42 mouse cellular contexts compared by ENCODE assay signal in genomic region chr1:59094705-59095104, GRCm38 (mm10). TPM values are rescaled to one million over a fixed set of nuclear protein-coding genes. Genes with fewer than 3 reads are reported as not detected.
"Had no signal": no experiment of that assay in that cellular context is flagged by ENCODE, and none has a peak within 500 bp of the region (broad histone marks: within the 10 kb centered on the region; RNA-seq: fewer than 3 reads in every experiment).

C2cd6 (minus strand) TSS chr1:59094900.

- H3K9me3 ChIP-seq: heart, embryonic 10.5 days; heart, embryonic 12.5 days; hindbrain, embryonic 13.5 days; hindbrain, embryonic 15.5 days; kidney, embryonic 15.5 days; limb, embryonic 10.5 days; limb, embryonic 12.5 days; liver, embryonic 13.5 days had no signal

- H3K9ac ChIP-seq: heart, embryonic 12.5 days; hindbrain, embryonic 13.5 days; hindbrain, embryonic 15.5 days; kidney, embryonic 15.5 days; limb, embryonic 12.5 days; liver, embryonic 13.5 days had no signal

- H3K27me3 ChIP-seq: heart, embryonic 12.5 days; hindbrain, embryonic 13.5 days; hindbrain, embryonic 15.5 days; kidney, embryonic 15.5 days; limb, embryonic 12.5 days; liver, embryonic 13.5 days had no signal

- H3K36me3 ChIP-seq: liver, embryonic 13.5 days had no signal

- H3K4me3 ChIP-seq: gastrocnemius, adult 2 months; heart, embryonic 10.5 days; heart, embryonic 12.5 days; hindbrain, embryonic 13.5 days; hindbrain, embryonic 15.5 days; kidney, embryonic 15.5 days; limb, embryonic 10.5 days; limb, embryonic 12.5 days; liver, embryonic 13.5 days had no signal

- H3K27ac ChIP-seq: gastrocnemius, adult 2 months; heart, embryonic 10.5 days; hindbrain, embryonic 13.5 days; hindbrain, embryonic 15.5 days; hindbrain, postnatal 0 days; kidney, embryonic 15.5 days; kidney, postnatal 0 days; limb, embryonic 10.5 days; limb, embryonic 12.5 days; liver, embryonic 13.5 days had no signal

- DNase-seq: gastrocnemius, adult 2 months; gastrocnemius, postnatal 10 days; gastrocnemius, postnatal 25 days; heart, adult 18-20 months; heart, postnatal 14 days; heart, postnatal 36 days; kidney, adult 11 months; kidney, adult 2 months; kidney, adult 9 months; kidney, postnatal 14 days; kidney, postnatal 36 days; layer of hippocampus, adult 9-11 months; layer of hippocampus, postnatal 36 days; liver; liver, embryonic 13.5 days had no signal

- H3K4me1 ChIP-seq: heart, embryonic 10.5 days; hindbrain, embryonic 13.5 days; hindbrain, embryonic 15.5 days; kidney, embryonic 15.5 days; limb, embryonic 10.5 days; limb, embryonic 12.5 days; liver, embryonic 13.5 days had no signal

RNA-seq across cellular contexts. Expression of gene C2cd6, which starts in this region (rescaled TPM):
- total RNA-seq: gastrocnemius, adult 2 months; gastrocnemius, postnatal 10 days; gastrocnemius, postnatal 25 days; gastrocnemius, postnatal 4 days; granulocyte monocyte progenitor cell, adult 5-6 weeks; heart, adult 18-20 months; heart, adult 8-10 months; heart, postnatal 14 days; heart, postnatal 36 days; hematopoietic stem cell, adult 5-6 weeks; hindbrain, postnatal 0 days; layer of hippocampus, adult 18-20 months; layer of hippocampus, adult 8-10 months; layer of hippocampus, postnatal 14 days; layer of hippocampus, postnatal 36 days; left cerebral cortex, adult 18-20 months; left cerebral cortex, postnatal 14 days; left cerebral cortex, postnatal 36 days had no signal
- polyA plus RNA-seq: heart, embryonic 10.5 days; heart, embryonic 12.5 days; heart, embryonic 14.5 days; heart, embryonic 16.5 days; hindbrain, embryonic 11.5 days; hindbrain, embryonic 13.5 days; hindbrain, embryonic 15.5 days; hindbrain, postnatal 0 days; intestine, embryonic 14.5 days; intestine, embryonic 16.5 days; kidney, embryonic 15.5 days; kidney, postnatal 0 days; large intestine, adult 2 months; limb, embryonic 10.5 days; limb, embryonic 12.5 days; limb, embryonic 14.5 days; liver, embryonic 11.5 days; liver, embryonic 13.5 days had no signal
